Mouse (Mus musculus): ENCODE data around the gene Rspo1. TPM values are rescaled to one million over a fixed set of nuclear protein-coding genes. Genes with fewer than 3 reads are reported as not detected.

The Rspo1 gene
- polyA plus RNA-seq, 1 experiment from 2014 or later = 18.3 TPM

DNA sequence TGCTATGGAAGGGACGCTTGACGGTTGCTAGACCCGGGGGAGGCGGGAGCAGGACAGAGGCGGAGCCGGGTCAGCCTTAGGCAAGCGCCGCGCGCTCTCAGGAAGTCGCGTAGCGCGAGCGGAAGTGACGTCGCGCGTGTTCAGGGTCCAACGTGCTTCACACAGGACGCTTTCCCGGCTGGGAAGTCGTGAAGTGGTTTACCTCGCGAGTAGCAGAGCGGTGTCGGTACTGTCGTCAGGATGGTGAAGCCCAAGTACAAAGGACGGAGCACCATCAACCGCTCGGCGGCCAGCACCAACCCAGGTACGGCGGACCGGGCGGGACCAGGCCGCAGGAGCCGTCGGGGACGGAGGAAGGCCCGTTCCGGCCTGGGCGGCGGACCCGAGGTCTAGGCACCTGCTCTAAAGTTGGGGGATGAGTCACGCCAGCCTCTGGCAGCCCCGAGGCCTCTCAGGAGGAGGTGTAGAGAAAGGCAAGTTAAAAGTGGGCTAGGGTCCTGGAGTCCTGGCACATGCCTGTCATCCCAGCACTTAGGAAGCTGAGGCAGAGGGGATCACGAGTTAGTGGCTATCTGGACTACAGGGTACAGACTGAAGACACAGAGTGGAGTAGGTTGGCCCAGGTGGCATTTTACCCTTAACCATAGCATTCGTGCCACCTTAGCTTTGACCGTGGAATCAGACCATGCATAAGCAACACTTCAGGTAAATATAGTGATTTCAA is 43.8 kb downstream of the Rspo1 start:
- H3K4me2 ChIP-seq (replicated peaks; ENCODE audit: low read depth, low read length) = peak overlapping the region; percentile 94
- peaks cover 2% of the 10 kb centered on the region; the same call in 1 of the 2 replicates for H3K36me3 ChIP-seq (ENCODE audit: control insufficient read depth, insufficient read depth, low read length)
- WGBS = 1% methylated on average over 50 of the region's 50 CpGs
- ATAC-seq (ENCODE audit: insufficient number of reproducible peaks, insufficient read depth, low FRiP score, low read depth) = peak; percentile 99
- no peaks in the 10 kb centered on the region for H3K27me3 ChIP-seq (ENCODE audit: control insufficient read depth, insufficient read depth, low read length)
- no peak overlapping the region for H3K27ac ChIP-seq (ENCODE audit: low read length)
- H3K9me3 ChIP-seq (ENCODE audit: control insufficient read depth, low read depth, low read length) = no peaks in the 10 kb centered on the region
- peaks cover 9% of the 10 kb centered on the region for H3K4me1 ChIP-seq (ENCODE audit: control insufficient read depth, insufficient read depth, low read length)
- H3K4me3 ChIP-seq (ENCODE audit: low read depth, low read length) = peak overlapping the region; percentile 99
- peak overlapping the region; percentile 92 for H3K9ac ChIP-seq (replicated peaks; ENCODE audit: low read depth, low read length)

GRCm38 (mm10) chr4:125034341-125034740 is 48.1 kb downstream of the Rspo1 start:
- no peak for ATAC-seq (ENCODE audit: insufficient number of reproducible peaks, insufficient read depth, low FRiP score, low read depth)
- H3K4me2 ChIP-seq (replicated peaks; ENCODE audit: low read depth, low read length) = no peak overlapping the region
- no peak overlapping the region for H3K27ac ChIP-seq (ENCODE audit: low read length)
- no peak overlapping the region for H3K4me3 ChIP-seq (ENCODE audit: low read depth, low read length)
- H3K36me3 ChIP-seq (ENCODE audit: control insufficient read depth, insufficient read depth, low read length) = peaks cover 26% of the 10 kb centered on the region; the same call in 1 of the 2 replicates
- 87% methylated on average over 4 of the region's 4 CpGs for WGBS
- H3K9ac ChIP-seq (replicated peaks; ENCODE audit: low read depth, low read length) = no peak overlapping the region
- no peaks in the 10 kb centered on the region for H3K27me3 ChIP-seq (ENCODE audit: control insufficient read depth, insufficient read depth, low read length)
- no peaks in the 10 kb centered on the region for H3K9me3 ChIP-seq (ENCODE audit: control insufficient read depth, low read depth, low read length)
- H3K4me1 ChIP-seq (ENCODE audit: control insufficient read depth, insufficient read depth, low read length) = peaks cover 9% of the 10 kb centered on the region

DNA sequence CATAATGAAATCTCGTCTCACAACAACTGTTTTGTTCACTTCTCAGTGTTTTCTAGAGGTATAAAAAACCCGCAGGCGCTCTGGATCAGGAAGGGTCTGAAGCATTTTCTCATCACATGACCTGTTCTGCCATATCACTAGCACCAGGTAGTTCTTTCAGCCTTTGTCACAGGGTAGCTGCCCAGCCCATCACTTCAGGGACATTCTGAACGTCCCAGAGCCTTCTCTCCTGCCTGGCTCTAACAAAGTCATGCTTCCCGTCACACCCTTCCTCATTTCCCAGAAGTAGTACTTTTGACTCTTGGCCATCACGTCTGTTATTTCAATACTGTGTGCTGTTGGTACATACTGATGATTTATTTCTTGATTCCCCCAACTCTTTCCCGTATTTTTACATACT is 58.2 kb downstream of the Rspo1 start:
- no peak for ATAC-seq (ENCODE audit: insufficient number of reproducible peaks, insufficient read depth, low FRiP score, low read depth)
- WGBS = 84% methylated on average over 7 of the region's 7 CpGs

DNA sequence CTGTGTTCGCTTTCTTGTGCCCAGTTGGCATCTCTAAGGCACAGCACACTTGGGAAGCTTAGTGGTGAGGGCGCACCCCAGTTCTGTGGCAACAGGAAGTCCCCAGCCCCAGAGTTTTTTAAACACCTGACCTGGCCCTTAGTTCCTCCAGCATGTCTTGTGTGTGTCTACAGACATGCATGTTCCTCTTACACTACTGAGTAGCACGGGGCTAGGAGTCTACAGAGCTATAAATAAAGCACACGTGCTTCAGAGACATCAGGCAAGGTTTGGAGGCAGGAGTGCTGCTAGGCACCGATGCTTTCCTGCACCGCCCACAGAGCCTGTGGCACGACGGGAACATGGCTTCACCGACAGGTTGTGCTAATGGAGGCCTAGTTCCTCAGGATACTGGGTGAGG is 69.2 kb downstream of the Rspo1 start:
- H3K9me3 ChIP-seq (ENCODE audit: control insufficient read depth, low read depth, low read length) = no peaks in the 10 kb centered on the region
- no peaks in the 10 kb centered on the region for H3K4me1 ChIP-seq (ENCODE audit: control insufficient read depth, insufficient read depth, low read length)
- no peak overlapping the region for H3K27ac ChIP-seq (ENCODE audit: low read length)
- peaks cover 46% of the 10 kb centered on the region for H3K36me3 ChIP-seq (ENCODE audit: control insufficient read depth, insufficient read depth, low read length)
- H3K27me3 ChIP-seq (ENCODE audit: control insufficient read depth, insufficient read depth, low read length) = no peaks in the 10 kb centered on the region
- ATAC-seq (ENCODE audit: insufficient number of reproducible peaks, insufficient read depth, low FRiP score, low read depth) = no peak
- H3K4me3 ChIP-seq (ENCODE audit: low read depth, low read length) = no peak overlapping the region
- WGBS = 89% methylated on average over 9 of the region's 9 CpGs
- H3K9ac ChIP-seq (replicated peaks; ENCODE audit: low read depth, low read length) = no peak overlapping the region
- no peak overlapping the region for H3K4me2 ChIP-seq (replicated peaks; ENCODE audit: low read depth, low read length)

More for the DNA sequence above, 58.2 kb downstream of the Rspo1 start:
- H3K4me1 ChIP-seq (ENCODE audit: control insufficient read depth, insufficient read depth, low read length) = no peaks in the 10 kb centered on the region
- no peak overlapping the region for H3K9ac ChIP-seq (replicated peaks; ENCODE audit: low read depth, low read length)
- H3K4me3 ChIP-seq (ENCODE audit: low read depth, low read length) = no peak overlapping the region
- no peak overlapping the region for H3K4me2 ChIP-seq (replicated peaks; ENCODE audit: low read depth, low read length)
- no peaks in the 10 kb centered on the region for H3K9me3 ChIP-seq (ENCODE audit: control insufficient read depth, low read depth, low read length)
- H3K27me3 ChIP-seq (ENCODE audit: control insufficient read depth, insufficient read depth, low read length) = no peaks in the 10 kb centered on the region
- no peak overlapping the region for H3K27ac ChIP-seq (ENCODE audit: low read length)
- peaks cover 80% of the 10 kb centered on the region for H3K36me3 ChIP-seq (ENCODE audit: control insufficient read depth, insufficient read depth, low read length)

DNA sequence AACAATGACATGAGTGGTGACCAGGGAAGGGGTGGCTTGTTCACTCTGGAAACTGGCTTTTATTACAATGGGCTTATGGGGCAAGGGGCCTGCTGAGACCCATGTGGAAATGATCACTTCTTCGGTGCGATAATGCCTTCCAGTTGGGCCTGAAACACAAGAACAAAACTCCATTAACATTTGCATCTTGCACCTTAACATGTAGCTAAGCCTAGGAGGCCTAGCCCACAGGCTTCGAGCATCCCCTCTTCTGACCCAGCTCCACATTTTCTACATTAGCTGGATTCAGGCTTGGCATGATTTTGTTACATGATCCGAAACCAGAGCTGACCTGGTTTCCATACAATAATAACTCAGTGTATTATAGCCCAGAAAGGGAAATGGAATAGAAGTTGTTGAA is 70.2 kb downstream of the Rspo1 start:
- peaks cover 40% of the 10 kb centered on the region for H3K36me3 ChIP-seq (ENCODE audit: control insufficient read depth, insufficient read depth, low read length)

GRCm38 (mm10) chr4:125057273-125057672 is 71.0 kb downstream of the Rspo1 start:
- Histone ChIP-seq H3K27me3 (ENCODE audit: control insufficient read depth, insufficient read depth, low read length) (no peaks in the 10 kb centered on the region), H3K9ac (replicated peaks; ENCODE audit: low read depth, low read length) (no peak overlapping the region), H3K4me2 (replicated peaks; ENCODE audit: low read depth, low read length) (no peak overlapping the region), H3K4me1 (ENCODE audit: control insufficient read depth, insufficient read depth, low read length) (no peaks in the 10 kb centered on the region), H3K9me3 (ENCODE audit: control insufficient read depth, low read depth, low read length) (no peaks in the 10 kb centered on the region), H3K36me3 (ENCODE audit: control insufficient read depth, insufficient read depth, low read length) (peaks cover 34% of the 10 kb centered on the region), H3K27ac (ENCODE audit: low read length) (no peak overlapping the region), H3K4me3 (ENCODE audit: low read depth, low read length) (no peak overlapping the region)
- WGBS = 47% methylated on average over 3 of the region's 3 CpGs
- no peak for ATAC-seq (ENCODE audit: insufficient number of reproducible peaks, insufficient read depth, low FRiP score, low read depth)

More for the DNA sequence above, 70.2 kb downstream of the Rspo1 start:
- WGBS = 89% methylated on average over 4 of the region's 4 CpGs
- Histone ChIP-seq H3K4me1 (ENCODE audit: control insufficient read depth, insufficient read depth, low read length) (no peaks in the 10 kb centered on the region), H3K9ac (replicated peaks; ENCODE audit: low read depth, low read length) (no peak overlapping the region), H3K27ac (ENCODE audit: low read length) (no peak overlapping the region), H3K27me3 (ENCODE audit: control insufficient read depth, insufficient read depth, low read length) (no peaks in the 10 kb centered on the region), H3K4me3 (ENCODE audit: low read depth, low read length) (no peak overlapping the region), H3K9me3 (ENCODE audit: control insufficient read depth, low read depth, low read length) (no peaks in the 10 kb centered on the region), H3K4me2 (replicated peaks; ENCODE audit: low read depth, low read length) (no peak overlapping the region)
- ATAC-seq (ENCODE audit: insufficient number of reproducible peaks, insufficient read depth, low FRiP score, low read depth) = no peak

DNA sequence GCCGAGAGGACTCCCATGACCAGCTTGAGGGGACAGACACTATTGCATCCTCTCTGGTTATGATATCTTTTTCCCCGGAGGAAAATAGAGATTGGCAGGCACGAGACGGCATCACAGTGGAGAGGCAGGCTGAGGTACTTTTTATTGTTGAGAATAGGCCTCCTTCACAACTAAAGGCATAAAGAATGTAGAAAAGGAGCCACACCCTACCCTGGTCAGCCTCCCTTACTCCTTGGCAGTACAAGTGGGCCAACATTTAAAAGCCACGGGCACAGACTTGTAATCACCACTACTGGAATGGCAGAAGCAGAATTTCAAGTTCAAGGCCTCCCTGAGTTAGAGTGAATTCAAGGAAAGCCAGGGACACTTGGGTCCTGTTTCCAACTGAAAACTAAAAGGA is 71.8 kb downstream of the Rspo1 start:
- H3K4me1 ChIP-seq (ENCODE audit: control insufficient read depth, insufficient read depth, low read length) = no peaks in the 10 kb centered on the region
- no peak for ATAC-seq (ENCODE audit: insufficient number of reproducible peaks, insufficient read depth, low FRiP score, low read depth)
- no peak overlapping the region for H3K4me3 ChIP-seq (ENCODE audit: low read depth, low read length)
- H3K36me3 ChIP-seq (ENCODE audit: control insufficient read depth, insufficient read depth, low read length) = peaks cover 29% of the 10 kb centered on the region
- H3K27ac ChIP-seq (ENCODE audit: low read length) = no peak overlapping the region
- no peaks in the 10 kb centered on the region for H3K27me3 ChIP-seq (ENCODE audit: control insufficient read depth, insufficient read depth, low read length)
- H3K9me3 ChIP-seq (ENCODE audit: control insufficient read depth, low read depth, low read length) = no peaks in the 10 kb centered on the region
- WGBS = 51% methylated on average over 5 of the region's 5 CpGs
- no peak overlapping the region for H3K9ac ChIP-seq (replicated peaks; ENCODE audit: low read depth, low read length)
- no peak overlapping the region for H3K4me2 ChIP-seq (replicated peaks; ENCODE audit: low read depth, low read length)

Measured in stomach, embryonic 14.5 days (tissue).